Mouse (Mus musculus): ENCODE measurements around the gene Crip2.

DNA sequence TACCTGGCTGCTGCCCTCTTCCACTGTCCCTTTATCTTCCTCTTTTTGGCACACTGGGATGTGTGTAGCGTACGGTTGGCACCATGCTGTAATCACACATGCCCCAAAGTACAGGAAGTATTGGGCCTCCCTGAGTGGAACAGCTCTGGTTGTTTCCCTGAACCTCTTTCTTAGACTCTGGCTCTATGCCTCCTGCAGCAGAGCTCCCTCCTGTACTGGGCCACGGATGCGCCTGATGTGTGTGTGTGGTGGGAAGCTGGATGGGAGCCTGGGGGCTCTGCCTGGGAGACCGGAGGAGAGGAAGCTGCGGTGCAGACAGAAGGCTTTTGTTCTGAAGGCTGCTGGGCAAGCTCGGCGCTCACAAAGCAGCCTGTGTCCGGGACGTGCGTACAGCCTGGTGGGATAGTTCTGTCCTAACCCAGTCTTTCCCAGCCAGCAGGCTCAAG lies 23.5 kb downstream of the Crip2 start:
- no peak for TF ChIP-seq CTCF (IDR thresholded peaks at IDR 0.05; ENCODE audit: low read depth)
- TF ChIP-seq EP300 (optimal IDR thresholded peaks at IDR 0.05): no peak
